Comparison of ENCODE assay signal across 15 mouse cellular contexts in genomic region chr5:137411235-137411634, GRCm38 (mm10).
"Had no signal": no experiment of that assay in that cellular context is flagged by ENCODE, and none has a peak within 500 bp of the region (broad histone marks: within the 10 kb centered on the region; RNA-seq: fewer than 3 reads in every experiment).

No protein-coding gene starts in this region.

- H3K4me3 ChIP-seq: neural tube, embryonic 15.5 days; stomach, embryonic 15.5 days had no signal

- H3K4me1 ChIP-seq: stomach, embryonic 15.5 days had no signal

- H3K9ac ChIP-seq: neural tube, embryonic 15.5 days; stomach, embryonic 15.5 days had no signal

- H3K4me2 ChIP-seq: neural tube, embryonic 15.5 days; stomach, embryonic 15.5 days had no signal

- H3K27me3 ChIP-seq: neural tube, embryonic 15.5 days; stomach, embryonic 15.5 days had no signal

- H3K36me3 ChIP-seq: neural tube, embryonic 15.5 days; stomach, embryonic 15.5 days had no signal

- DNase-seq: retina, postnatal 1 day; right cerebral cortex, adult 18-20 months; right cerebral cortex, postnatal 14 days; right cerebral cortex, postnatal 25 days; right cerebral cortex, postnatal 4 days; spleen, adult 18-20 months; thymus, adult 18-20 months; thymus, adult 2 months; thymus, postnatal 14 days; thymus, postnatal 25 days; thymus, postnatal 36 days; thymus, postnatal 4 days had no signal

- H3K27ac ChIP-seq: neural tube, embryonic 15.5 days; stomach, embryonic 15.5 days; stomach, postnatal 0 days had no signal

- H3K9me3 ChIP-seq: neural tube, embryonic 15.5 days; stomach, embryonic 15.5 days had no signal
